Mouse (Mus musculus) liver, adult 2 months (tissue): ENCODE measurements at regions not wholly inside any gene's neighbourhood (a gene's known extent, or its start where the extent isn't known, plus 50 kb on each side); places are given as distances from the start of the nearest gene placed in this dataset.

ENCODE experiments used
- DNase-seq: peaks from one replicate; pipeline ENCODE4 v3.0.0-alpha.2; 2011; ENCODE audit warnings: low read depth, low spot score; ENCODE audit errors: extremely low read depth
- H3K27ac ChIP-seq: fragments of 200-500 bp; replicated peaks from 2 replicates; pipeline ENCODE4 v1.5.1; 2012; ENCODE audit warnings: low read depth, mild to moderate bottlenecking, control low read depth, inconsistent platforms, low read length; ENCODE audit not compliant: insufficient read depth
- H3K27me3 ChIP-seq: fragments of 200-500 bp; 2 replicates; pipeline ENCODE4 v1.6.1; 2012; ENCODE audit warnings: mild to moderate bottlenecking, moderate library complexity, low read length, inconsistent platforms; ENCODE audit not compliant: control insufficient read depth, insufficient read depth
- H3K36me3 ChIP-seq: fragments of 200-500 bp; 2 replicates; pipeline ENCODE4 v1.6.1; 2012; ENCODE audit warnings: low read length, inconsistent platforms; ENCODE audit not compliant: control insufficient read depth, insufficient read depth
- H3K4me1 ChIP-seq: fragments of 200-500 bp; 2 replicates; pipeline ENCODE4 v1.6.1; 2011; ENCODE audit warnings: low read length; ENCODE audit not compliant: control insufficient read depth, insufficient read depth
- H3K4me3 ChIP-seq: fragments of 200-500 bp; 2 replicates; pipeline ENCODE4 v1.5.1; 2011; ENCODE audit warnings: low read depth, mild to moderate bottlenecking, control low read depth, low read length, moderate library complexity; ENCODE audit not compliant: insufficient read depth
- H3K79me2 ChIP-seq: fragments of 200-500 bp; 2 replicates; pipeline ENCODE4 v1.6.1; 2012; ENCODE audit warnings: inconsistent platforms, mild to moderate bottlenecking, low read length, moderate library complexity; ENCODE audit not compliant: control insufficient read depth, insufficient read depth
- H3K9ac ChIP-seq: fragments of 200-500 bp; 2 replicates; pipeline ENCODE4 v1.6.1; 2012; ENCODE audit warnings: low read depth, mild to moderate bottlenecking, control low read depth, inconsistent platforms, low read length
- CTCF ChIP-seq: fragments of 200-500 bp; IDR thresholded peaks from 2 replicates; pipeline ENCODE4 v1.5.1; 2011; ENCODE audit warnings: low read depth, low read length, control low read depth
- POLR2A ChIP-seq: fragments of 200-500 bp; IDR thresholded peaks from 2 replicates; pipeline ENCODE4 v1.6.1; 2011; ENCODE audit warnings: low read length, control low read depth; ENCODE audit not compliant: insufficient read depth; ENCODE audit errors: extremely low read depth
- WGBS: fragments of 180-500 bp; shearing (Covaris S2); methylation state at CpG from one replicate; pipeline ENCODE4 v1.1.7; 2018; 5-methylcytosine and 5-hydroxymethylcytosine counted together

- 82% methylated on average over 8 of the region's 8 CpGs for WGBS
- Histone ChIP-seq H3K4me3 (no peak overlapping the region), H3K4me1 (no peaks in the 10 kb centered on the region), H3K27ac (no peak overlapping the region), H3K27me3 (no peaks in the 10 kb centered on the region), H3K9ac (no peak overlapping the region), H3K79me2 (no peaks in the 10 kb centered on the region), H3K36me3 (no peaks in the 10 kb centered on the region)
- DNase-seq: no peak
- no peak for TF ChIP-seq POLR2A
- no peak for TF ChIP-seq CTCF
Measured at GRCm38 (mm10) chr5:126099931-126100330, 568.4 kb downstream of the Tmem132b start.

GRCm38 (mm10) chr5:126104464-126104863 lies 572.9 kb downstream of the Tmem132b start:
- H3K27me3 ChIP-seq: no peaks in the 10 kb centered on the region
- H3K79me2 ChIP-seq: no peaks in the 10 kb centered on the region
- H3K27ac ChIP-seq: no peak overlapping the region
- H3K4me3 ChIP-seq: no peak overlapping the region
- DNase-seq: no peak
- WGBS: 71% methylated on average over 5 of the region's 5 CpGs
- H3K4me1 ChIP-seq: no peaks in the 10 kb centered on the region
- H3K36me3 ChIP-seq: no peaks in the 10 kb centered on the region
- no peak overlapping the region for H3K9ac ChIP-seq
- TF ChIP-seq POLR2A (no peak), CTCF (no peak)

- 76% methylated on average over 1 of the region's 1 CpGs for WGBS
- Histone ChIP-seq H3K4me3 (no peak overlapping the region), H3K36me3 (no peaks in the 10 kb centered on the region), H3K27me3 (no peaks in the 10 kb centered on the region), H3K9ac (no peak overlapping the region), H3K4me1 (no peaks in the 10 kb centered on the region), H3K27ac (no peak overlapping the region), H3K79me2 (no peaks in the 10 kb centered on the region)
- no peak for DNase-seq
- TF ChIP-seq CTCF (no peak), POLR2A (no peak)
Measured at GRCm38 (mm10) chr5:126104883-126105282, 573.3 kb downstream of the Tmem132b start.

GRCm38 (mm10) chr5:126105446-126105845 lies 573.9 kb downstream of the Tmem132b start:
- Histone ChIP-seq H3K4me3 (no peak overlapping the region), H3K27me3 (no peaks in the 10 kb centered on the region), H3K79me2 (no peaks in the 10 kb centered on the region), H3K36me3 (no peaks in the 10 kb centered on the region), H3K9ac (no peak overlapping the region), H3K4me1 (no peaks in the 10 kb centered on the region), H3K27ac (no peak overlapping the region)
- DNase-seq: no peak
- TF ChIP-seq POLR2A: no peak
- no peak for TF ChIP-seq CTCF
- whole genome bisulfite sequencing: 84% methylated on average over 1 of the region's 1 CpGs

GRCm38 (mm10) chr5:126107020-126107419 lies 575.4 kb downstream of the Tmem132b start:
- no peak for DNase-seq
- 79% methylated on average over 5 of the region's 5 CpGs for WGBS
- no peak overlapping the region for H3K4me3 ChIP-seq
- no peak overlapping the region for H3K27ac ChIP-seq
- no peaks in the 10 kb centered on the region for H3K4me1 ChIP-seq
- no peaks in the 10 kb centered on the region for H3K79me2 ChIP-seq
- H3K36me3 ChIP-seq: no peaks in the 10 kb centered on the region
- no peak overlapping the region for H3K9ac ChIP-seq
- no peaks in the 10 kb centered on the region for H3K27me3 ChIP-seq
- TF ChIP-seq POLR2A (no peak), CTCF (no peak)

- Histone ChIP-seq H3K79me2 (no peaks in the 10 kb centered on the region), H3K4me3 (no peak overlapping the region), H3K36me3 (no peaks in the 10 kb centered on the region), H3K9ac (no peak overlapping the region), H3K27me3 (no peaks in the 10 kb centered on the region), H3K4me1 (no peaks in the 10 kb centered on the region), H3K27ac (no peak overlapping the region)
- no peak for DNase-seq
- WGBS: 67% methylated on average over 3 of the region's 3 CpGs
- no peak for TF ChIP-seq POLR2A
- no peak for TF ChIP-seq CTCF
Measured at GRCm38 (mm10) chr5:126108837-126109236, 577.3 kb downstream of the Tmem132b start.
